Mouse (Mus musculus): ENCODE results near the gene Lonp1. TPM values are rescaled to one million over a fixed set of nuclear protein-coding genes. Genes with fewer than 3 reads are reported as not detected.
"Not testable (repeated sequence)": the region's sequence is repeated elsewhere in the genome, so short reads cannot be mapped to it uniquely, and the experiment has no call there.

Gene Lonp1
- polyA plus RNA-seq, 1 experiment from 2014 or later = 56.5 TPM

GRCm38 (mm10) chr17:56614391-56615135, 12.1 kb downstream of the Lonp1 start:
- Histone ChIP-seq H3K36me3 (ENCODE audit: control insufficient read depth, insufficient read depth, low read length) (peaks cover 10% of the 10 kb centered on the region; the same call in 1 of the 2 replicates), H3K4me3 (ENCODE audit: low read length) (peak overlapping the region; percentile 73), H3K27ac (ENCODE audit: low read length) (peak overlapping the region; percentile 45), H3K9ac (ENCODE audit: low read depth, low read length) (peak overlapping the region; percentile 84), H3K4me1 (ENCODE audit: control insufficient read depth, insufficient read depth, low read length) (peaks cover 24% of the 10 kb centered on the region), H3K27me3 (replicated peaks; ENCODE audit: control insufficient read depth, insufficient read depth, low read length) (no peaks in the 10 kb centered on the region), H3K4me2 (ENCODE audit: low read depth, low read length) (peak overlapping the region; percentile 92), H3K9me3 (ENCODE audit: control insufficient read depth, low read length) (no peaks in the 10 kb centered on the region)
- ATAC-seq = no peak
- WGBS = 19% methylated on average over 14 of the region's 14 CpGs

GRCm38 (mm10) chr17:56613893-56614292, 12.8 kb downstream of the Lonp1 start:
- under 1% methylated on average over 26 of the region's 26 CpGs for WGBS
- not testable (repeated sequence) for H3K36me3 ChIP-seq (ENCODE audit: control insufficient read depth, insufficient read depth, low read length); H3K27me3 ChIP-seq (replicated peaks; ENCODE audit: control insufficient read depth, insufficient read depth, low read length); H3K9me3 ChIP-seq (ENCODE audit: control insufficient read depth, low read length); ATAC-seq
- Histone ChIP-seq H3K4me1 (ENCODE audit: control insufficient read depth, insufficient read depth, low read length) (peaks cover 24% of the 10 kb centered on the region), H3K9ac (ENCODE audit: low read depth, low read length) (peak overlapping the region; percentile 84), H3K4me3 (ENCODE audit: low read length) (peak overlapping the region; percentile 73), H3K27ac (ENCODE audit: low read length) (peak overlapping the region; percentile 86), H3K4me2 (ENCODE audit: low read depth, low read length) (peak overlapping the region; percentile 92)

GRCm38 (mm10) chr17:56613236-56613844, 13.3 kb downstream of the Lonp1 start, which contains the start of gene Rpl36:
Gene Rpl36, plus strand, starts transcription at chr17:56613416.
- Histone ChIP-seq H3K9ac (ENCODE audit: low read depth, low read length) (peak within 1 kb of the TSS; percentile 84), H3K4me3 (ENCODE audit: low read length) (peak within 1 kb of the TSS; percentile 73), H3K27me3 (replicated peaks; ENCODE audit: control insufficient read depth, insufficient read depth, low read length) (no peaks in the 10 kb centered on the region), H3K4me1 (ENCODE audit: control insufficient read depth, insufficient read depth, low read length) (peaks cover 28% of the 10 kb centered on the region), H3K4me2 (ENCODE audit: low read depth, low read length) (peak within 1 kb of the TSS; percentile 92), H3K27ac (ENCODE audit: low read length) (peak within 1 kb of the TSS; percentile 86), H3K36me3 (ENCODE audit: control insufficient read depth, insufficient read depth, low read length) (peaks cover 3% of the 10 kb centered on the region; the same call in 1 of the 2 replicates), H3K9me3 (ENCODE audit: control insufficient read depth, low read length) (no peaks in the 10 kb centered on the region)
- ATAC-seq = peak; percentile 52
- WGBS = under 1% methylated on average over 52 of the region's 52 CpGs

- ATAC-seq; H3K4me3 ChIP-seq (ENCODE audit: low read length); H3K27me3 ChIP-seq (replicated peaks; ENCODE audit: control insufficient read depth, insufficient read depth, low read length); H3K4me2 ChIP-seq (ENCODE audit: low read depth, low read length); H3K9me3 ChIP-seq (ENCODE audit: control insufficient read depth, low read length); H3K36me3 ChIP-seq (ENCODE audit: control insufficient read depth, insufficient read depth, low read length); H3K9ac ChIP-seq (ENCODE audit: low read depth, low read length): not testable (repeated sequence)
- H3K27ac ChIP-seq (ENCODE audit: low read length) = peak overlapping the region; percentile 45
- peaks cover 34% of the 10 kb centered on the region for H3K4me1 ChIP-seq (ENCODE audit: control insufficient read depth, insufficient read depth, low read length)
- 67% methylated on average over 10 of the region's 10 CpGs for WGBS
Observed at GRCm38 (mm10) chr17:56612565-56612939, 14.1 kb downstream of the Lonp1 start.

GRCm38 (mm10) chr17:56611861-56612564, 14.7 kb downstream of the Lonp1 start:
- 18% methylated on average over 14 of the region's 14 CpGs for WGBS
- Histone ChIP-seq H3K9me3 (ENCODE audit: control insufficient read depth, low read length) (no peaks in the 10 kb centered on the region), H3K27ac (ENCODE audit: low read length) (peak overlapping the region; percentile 45), H3K9ac (ENCODE audit: low read depth, low read length) (no peak overlapping the region), H3K4me3 (ENCODE audit: low read length) (peak overlapping the region; percentile 0; the same call in 1 of the 2 replicates), H3K4me2 (ENCODE audit: low read depth, low read length) (peak overlapping the region; percentile 11; the same call in 1 of the 2 replicates), H3K36me3 (ENCODE audit: control insufficient read depth, insufficient read depth, low read length) (peaks cover 6% of the 10 kb centered on the region), H3K4me1 (ENCODE audit: control insufficient read depth, insufficient read depth, low read length) (peaks cover 35% of the 10 kb centered on the region), H3K27me3 (replicated peaks; ENCODE audit: control insufficient read depth, insufficient read depth, low read length) (no peaks in the 10 kb centered on the region)
- ATAC-seq = peak; percentile 6; the same call in 1 of the 2 replicates

- Histone ChIP-seq H3K9ac (ENCODE audit: low read depth, low read length) (no peak overlapping the region), H3K27ac (ENCODE audit: low read length) (no peak overlapping the region), H3K27me3 (replicated peaks; ENCODE audit: control insufficient read depth, insufficient read depth, low read length) (no peaks in the 10 kb centered on the region), H3K4me1 (ENCODE audit: control insufficient read depth, insufficient read depth, low read length) (peaks cover 35% of the 10 kb centered on the region), H3K4me2 (ENCODE audit: low read depth, low read length) (no peak overlapping the region), H3K36me3 (ENCODE audit: control insufficient read depth, insufficient read depth, low read length) (peaks cover 10% of the 10 kb centered on the region), H3K9me3 (ENCODE audit: control insufficient read depth, low read length) (no peaks in the 10 kb centered on the region), H3K4me3 (ENCODE audit: low read length) (no peak overlapping the region)
- 82% methylated on average over 2 of the region's 2 CpGs for WGBS
- ATAC-seq = no peak
Observed at GRCm38 (mm10) chr17:56611323-56611722, 15.4 kb downstream of the Lonp1 start.

- under 1% methylated on average over 44 of the region's 44 CpGs for WGBS
- H3K9ac ChIP-seq (ENCODE audit: low read depth, low read length) = peak within 1 kb of the TSS; percentile 82
- peak within 1 kb of the TSS; percentile 84 for H3K27ac ChIP-seq (ENCODE audit: low read length)
- peak; percentile 89 for ATAC-seq
- H3K4me3 ChIP-seq (ENCODE audit: low read length) = peak within 1 kb of the TSS; percentile 76
- no peaks in the 10 kb centered on the region for H3K27me3 ChIP-seq (replicated peaks; ENCODE audit: control insufficient read depth, insufficient read depth, low read length)
- peaks cover 20% of the 10 kb centered on the region for H3K36me3 ChIP-seq (ENCODE audit: control insufficient read depth, insufficient read depth, low read length)
- H3K4me1 ChIP-seq (ENCODE audit: control insufficient read depth, insufficient read depth, low read length) = peaks cover 29% of the 10 kb centered on the region
- peak within 1 kb of the TSS; percentile 81 for H3K4me2 ChIP-seq (ENCODE audit: low read depth, low read length)
- H3K9me3 ChIP-seq (ENCODE audit: control insufficient read depth, low read length) = no peaks in the 10 kb centered on the region
Observed at GRCm38 (mm10) chr17:56609452-56610171, 17.1 kb downstream of the Lonp1 start, which contains the start of gene 2410015M20Rik. Gene 2410015M20Rik, minus strand, starts transcription at chr17:56609771.

GRCm38 (mm10) chr17:56608699-56609098, 18.0 kb downstream of the Lonp1 start:
- WGBS = 39% methylated on average over 5 of the region's 5 CpGs
- peak overlapping the region; percentile 76 for H3K4me3 ChIP-seq (ENCODE audit: low read length)
- peak overlapping the region; percentile 78 for H3K9ac ChIP-seq (ENCODE audit: low read depth, low read length)
- peaks cover 25% of the 10 kb centered on the region for H3K4me1 ChIP-seq (ENCODE audit: control insufficient read depth, insufficient read depth, low read length)
- H3K36me3 ChIP-seq (ENCODE audit: control insufficient read depth, insufficient read depth, low read length) = peaks cover 20% of the 10 kb centered on the region
- peak overlapping the region; percentile 84 for H3K27ac ChIP-seq (ENCODE audit: low read length)
- no peaks in the 10 kb centered on the region for H3K27me3 ChIP-seq (replicated peaks; ENCODE audit: control insufficient read depth, insufficient read depth, low read length)
- no peaks in the 10 kb centered on the region for H3K9me3 ChIP-seq (ENCODE audit: control insufficient read depth, low read length)
- ATAC-seq = no peak
- H3K4me2 ChIP-seq (ENCODE audit: low read depth, low read length) = peak overlapping the region; percentile 75
